Mouse (Mus musculus) v-Abl transformed pro-B cells (cell line): ENCODE results near the gene Pdgfra.

Experiments
- in situ Hi-C, 2 experiments: fragments of 400-800 bp; cut with MboI; formaldehyde crosslinking; loops; one replicate each; pipeline ENCODE4 v1.15.1; 2025; ENCODE audit not compliant: unreplicated experiment in 2 of 2

Pdgfra gene

DNA sequence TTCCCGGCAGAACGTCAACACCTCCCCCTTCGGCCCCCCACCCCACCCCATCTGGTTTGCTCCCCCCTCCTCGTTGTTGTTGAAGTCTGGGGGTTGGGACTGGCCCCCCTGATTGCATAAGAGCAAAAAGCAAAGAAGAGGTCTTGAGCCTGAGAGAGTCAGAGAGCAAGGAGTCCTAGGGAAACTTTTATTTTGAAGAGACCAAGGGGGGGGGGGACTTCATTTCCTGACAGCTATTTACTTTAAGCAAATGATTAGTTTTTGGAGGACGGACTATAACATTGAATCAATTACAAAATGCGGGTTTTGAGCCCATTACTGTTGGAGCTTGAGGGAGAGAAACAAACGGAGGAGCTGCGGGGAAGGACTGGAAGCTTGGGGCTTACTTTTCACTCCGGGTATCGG, at the start of gene Pdgfra:
Pdgfra (plus strand) TSS at position 272 of the 405 bp plus-strand sequence.
- in situ Hi-C loops, result loop anchor here (10.0 to 25.0 kb wide), 7 partner anchors 515 to 1717 kb away; partner anchors contain the start of genes Lrrc66 (in 1 of the 2) and Sgcb (in 1 of the 2)

GRCm38 (mm10) chr5:75106511-75106910, 45.6 kb upstream of the Pdgfra start:
- in situ Hi-C loops, result no loop called here

DNA sequence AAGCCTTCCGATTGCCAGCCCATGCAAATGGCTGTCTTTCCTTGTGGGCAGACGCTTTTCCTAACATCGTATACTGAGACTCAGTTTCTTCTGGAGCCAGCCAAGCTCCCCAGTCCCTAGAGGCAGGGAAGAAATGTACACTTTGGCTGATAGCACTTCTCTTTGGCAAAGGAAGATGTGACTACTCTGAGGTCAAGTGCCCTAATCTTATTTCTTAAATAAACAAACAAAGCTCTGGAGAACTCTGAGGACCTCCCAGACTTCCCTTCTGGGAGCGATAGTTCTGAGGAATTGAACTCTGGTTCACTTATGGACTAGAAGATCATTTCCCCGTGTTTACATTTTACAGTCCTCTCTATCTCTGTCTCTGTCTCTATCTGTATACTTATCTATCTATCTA, 42.7 kb upstream of the Pdgfra start:
- in situ Hi-C loops, result no loop called here

DNA sequence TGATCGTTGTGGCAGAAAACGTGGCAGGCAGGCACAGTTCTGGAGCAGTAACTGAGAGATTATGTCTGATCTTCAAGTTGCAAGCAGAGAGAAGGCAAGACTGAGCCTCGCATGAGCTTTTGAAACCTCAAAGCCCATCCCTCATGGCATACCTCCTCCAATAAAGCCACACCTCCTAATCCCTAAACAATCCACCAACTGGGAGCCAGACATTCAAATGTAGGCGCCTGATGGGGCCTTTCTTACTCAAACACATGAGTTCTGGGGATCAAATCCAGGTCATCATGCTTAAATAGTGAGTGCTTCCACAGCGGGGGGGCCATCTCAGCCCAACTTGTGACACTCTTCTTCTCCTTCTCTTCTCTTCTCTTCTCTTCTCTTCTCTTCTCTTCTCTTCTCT, 40.3 kb upstream of the Pdgfra start:
- in situ Hi-C loops, result no loop called here

DNA sequence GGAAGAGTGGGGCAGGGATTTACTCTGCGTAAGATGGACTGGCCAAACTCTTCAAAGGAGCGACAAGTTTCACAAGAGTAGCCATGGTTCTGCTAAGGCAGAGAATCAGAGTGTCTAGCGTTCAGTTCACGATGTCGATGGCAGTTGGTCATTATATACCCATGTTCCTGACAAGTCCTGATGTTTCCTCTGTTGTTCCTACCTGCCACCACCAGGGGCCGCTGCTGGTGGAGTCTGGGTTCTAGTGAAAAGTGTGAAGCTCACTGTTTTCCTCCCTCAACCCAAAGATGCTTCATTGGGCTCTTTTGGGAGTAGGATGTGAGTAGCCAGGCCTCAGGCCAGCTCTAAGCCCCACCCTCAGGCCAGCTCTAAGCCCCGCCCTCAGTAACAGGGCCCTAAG, 33.3 kb upstream of the Pdgfra start:
- in situ Hi-C loops, result no loop called here

GRCm38 (mm10) chr5:75121646-75122045, 30.4 kb upstream of the Pdgfra start:
- in situ Hi-C loops, result no loop called here

- in situ Hi-C loops, result no loop called here
These were observed 17.4 kb upstream of the Pdgfra start for GRCm38 (mm10) chr5:75134681-75135080.

GRCm38 (mm10) chr5:75143092-75143491, 9.0 kb upstream of the Pdgfra start:
- in situ Hi-C loops, result loop anchor here (5.0 to 10.0 kb wide), 2 partner anchors 181 to 348 kb away; no protein-coding TSS in a partner anchor

- in situ Hi-C loops, result loop anchor here (5.0 to 10.0 kb wide), 2 partner anchors 181 to 349 kb away; no protein-coding TSS in a partner anchor
These were observed 8.3 kb upstream of the Pdgfra start for GRCm38 (mm10) chr5:75143767-75144166.

DNA sequence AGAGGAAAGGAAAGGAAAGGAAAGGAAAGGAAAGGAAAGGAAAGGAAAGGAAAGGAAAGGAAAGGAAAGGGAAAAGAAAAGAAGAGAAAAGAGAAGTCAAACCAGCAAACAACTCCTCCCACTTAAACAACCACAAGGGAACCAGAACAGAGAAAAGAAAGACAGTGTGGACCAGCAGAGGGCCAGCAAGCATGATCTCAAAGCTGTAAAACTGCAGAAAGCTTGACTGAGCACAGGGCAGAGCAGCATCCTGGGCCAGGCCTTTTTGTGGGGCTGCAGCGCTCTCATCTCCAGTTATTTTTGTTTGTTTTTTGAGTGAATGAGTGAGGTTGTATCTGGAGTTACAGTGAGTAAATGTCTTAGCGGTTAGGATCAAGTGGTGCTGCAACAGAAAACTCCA, 6.8 kb upstream of the Pdgfra start:
- in situ Hi-C loops, result loop anchor here (5.0 to 10.0 kb wide), 5 partner anchors 183 to 1208 kb away; no protein-coding TSS in a partner anchor

- in situ Hi-C loops, result loop anchor here (5.0 to 10.0 kb wide), 5 partner anchors 184 to 1209 kb away; no protein-coding TSS in a partner anchor
These were observed 5.6 kb upstream of the Pdgfra start for GRCm38 (mm10) chr5:75146469-75146868.

DNA sequence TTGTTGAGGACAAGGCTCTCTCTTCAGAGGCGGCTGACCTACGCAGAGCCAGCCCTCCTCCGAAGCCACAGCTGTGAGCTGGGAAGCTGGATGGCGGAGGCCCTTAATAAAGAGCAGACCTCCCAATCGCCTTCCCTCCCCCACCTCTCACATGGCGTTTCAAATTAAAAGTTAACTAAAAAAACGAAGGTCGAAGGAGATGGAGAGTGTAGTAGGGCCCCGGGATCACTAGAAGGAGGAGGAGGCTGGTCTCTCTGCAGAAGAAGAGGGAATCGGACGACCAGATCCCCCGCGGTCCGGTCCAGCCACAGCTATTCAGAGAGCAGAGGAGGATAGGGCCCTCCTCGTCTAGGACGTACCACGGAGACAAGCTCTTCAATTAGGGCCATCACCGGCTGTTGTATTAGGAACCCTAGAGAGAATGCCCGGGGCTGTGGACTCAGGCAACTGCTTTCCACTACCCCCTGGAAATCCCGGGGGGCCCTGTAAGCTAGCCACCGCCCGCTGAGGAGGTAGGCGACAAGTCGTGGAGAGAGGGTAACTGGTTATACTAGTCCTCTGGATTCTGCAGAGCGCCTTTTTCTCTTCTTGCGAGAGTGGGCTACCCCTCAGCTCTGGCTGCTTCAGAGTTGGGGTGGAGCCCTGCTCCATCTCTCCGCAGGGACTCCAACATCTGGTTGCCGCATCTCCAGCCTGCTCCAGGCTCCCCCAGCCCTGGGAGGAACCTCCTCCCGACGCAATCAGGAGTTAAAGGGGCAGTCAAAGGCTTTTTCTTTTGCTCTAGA, 3.6 kb upstream of the Pdgfra start:
- in situ Hi-C loops, result loop anchor here (5.0 to 10.0 kb wide), 5 partner anchors 186 to 1211 kb away; no protein-coding TSS in a partner anchor

DNA sequence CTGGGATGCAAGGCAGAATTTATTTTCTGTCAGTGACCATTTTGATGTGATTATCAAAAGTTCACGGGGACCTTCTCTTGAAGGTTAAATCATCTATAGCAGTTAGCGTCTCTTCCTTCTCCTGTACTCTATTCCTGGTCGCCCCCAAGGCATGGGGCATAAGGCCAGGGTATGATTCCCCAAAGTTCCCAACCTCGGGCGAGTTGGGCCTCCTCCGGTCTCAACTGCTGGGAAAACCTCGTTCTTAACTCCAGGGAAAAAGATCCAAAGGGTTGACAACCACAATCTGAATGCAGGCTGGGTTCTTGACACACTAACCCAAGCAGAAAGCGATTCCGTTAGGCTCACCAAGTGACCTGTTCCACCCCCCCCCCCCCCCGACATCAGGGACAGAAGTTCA, 2.7 kb upstream of the Pdgfra start:
- in situ Hi-C loops, result loop anchor here (5.0 to 10.0 kb wide), 5 partner anchors 187 to 1212 kb away; no protein-coding TSS in a partner anchor

- in situ Hi-C loops, result loop anchor here (5.0 to 25.0 kb wide), 12 partner anchors 188 to 1715 kb away; partner anchors contain the start of genes Lrrc66 (in 1 of the 2) and Sgcb (in 1 of the 2)
These were observed 2.2 kb upstream of the Pdgfra start for GRCm38 (mm10) chr5:75149880-75150279.

DNA sequence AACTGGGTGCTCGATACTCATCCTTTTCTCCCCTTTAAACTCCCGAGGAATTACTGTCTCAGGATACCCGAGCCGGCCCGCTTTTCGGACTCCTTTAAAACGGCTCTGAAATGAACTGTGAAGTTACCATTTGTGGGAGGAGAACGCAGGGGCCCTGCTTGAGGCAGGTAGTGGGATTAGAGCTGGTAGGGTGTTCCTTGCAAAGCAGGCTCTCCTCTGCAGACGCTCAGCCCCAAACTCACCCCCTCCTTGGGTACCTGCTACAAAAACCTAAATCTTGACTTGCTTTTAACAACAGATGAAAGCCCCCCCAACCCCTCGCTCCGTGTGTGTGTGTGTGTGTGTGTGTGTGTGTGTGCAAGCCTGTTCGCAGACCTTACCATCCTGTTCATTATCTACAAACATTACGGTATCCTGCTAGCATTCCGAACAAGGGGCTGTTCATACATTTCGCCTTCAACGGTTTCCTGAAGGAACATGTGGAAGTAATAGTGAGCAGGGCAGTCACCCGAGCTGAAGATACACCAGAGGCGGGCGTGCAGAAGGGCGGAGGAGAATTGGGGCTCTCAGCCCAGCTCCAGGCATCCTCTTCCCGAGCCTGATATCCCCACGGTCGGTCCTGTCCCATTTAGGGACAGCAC, 1.6 kb upstream of the Pdgfra start:
- in situ Hi-C loops, result loop anchor here (10.0 to 25.0 kb wide), 7 partner anchors 513 to 1716 kb away; partner anchors contain the start of genes Lrrc66 (in 1 of the 2) and Sgcb (in 1 of the 2)

- in situ Hi-C loops, result loop anchor here (10.0 to 25.0 kb wide), 7 partner anchors 514 to 1717 kb away; partner anchors contain the start of genes Lrrc66 (in 1 of the 2) and Sgcb (in 1 of the 2)
These were observed 769 bp upstream of the Pdgfra start for GRCm38 (mm10) chr5:75151146-75151900.

DNA sequence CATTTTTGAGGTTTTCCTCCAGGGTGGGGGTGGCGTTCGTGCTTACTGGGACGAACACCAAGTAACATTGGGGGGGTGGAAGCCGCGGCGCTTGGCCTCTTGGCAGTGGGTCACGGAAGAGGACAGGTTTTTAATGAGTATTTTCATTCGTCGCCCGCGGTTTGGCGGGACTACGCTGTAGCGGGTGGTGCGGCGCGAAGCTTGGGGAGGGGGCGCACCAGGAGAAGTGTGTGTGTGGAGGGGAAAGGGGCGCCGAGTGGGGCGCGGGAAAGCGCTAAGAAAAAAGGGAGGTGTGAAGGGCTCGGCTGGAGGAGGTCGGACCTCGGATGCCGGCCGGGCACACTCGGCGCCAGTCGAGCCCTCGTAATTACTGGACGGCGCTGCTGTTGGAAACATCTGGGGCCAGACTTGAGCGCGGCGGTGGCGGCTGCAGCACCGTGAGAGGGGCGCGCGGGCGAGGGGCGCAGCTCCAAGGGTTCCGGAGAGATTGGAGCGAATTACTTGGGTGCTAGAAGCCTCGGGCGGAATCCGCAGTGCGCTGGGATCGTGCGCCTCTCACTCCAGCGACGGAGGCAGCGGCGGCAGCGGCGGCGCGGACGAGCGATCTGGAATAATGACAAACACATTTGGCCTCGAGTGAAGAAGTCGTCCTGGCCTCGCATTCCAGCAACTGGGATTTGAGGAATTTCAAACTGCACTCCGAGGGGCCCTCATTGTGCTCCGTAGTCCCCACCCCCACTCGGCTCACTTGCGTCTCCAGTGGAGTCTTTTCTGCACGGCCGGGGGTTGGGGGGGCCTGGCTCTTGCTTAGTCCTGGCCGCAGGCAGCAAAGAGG, 916 bp downstream of the Pdgfra start:
- in situ Hi-C loops, result loop anchor here (10.0 to 25.0 kb wide), 7 partner anchors 516 to 1718 kb away; partner anchors contain the start of genes Lrrc66 (in 1 of the 2) and Sgcb (in 1 of the 2)

- in situ Hi-C loops, result loop anchor here (10.0 to 25.0 kb wide), 7 partner anchors 516 to 1719 kb away; partner anchors contain the start of genes Lrrc66 (in 1 of the 2) and Sgcb (in 1 of the 2)
These were observed 1.5 kb downstream of the Pdgfra start for GRCm38 (mm10) chr5:75153626-75153960.

DNA sequence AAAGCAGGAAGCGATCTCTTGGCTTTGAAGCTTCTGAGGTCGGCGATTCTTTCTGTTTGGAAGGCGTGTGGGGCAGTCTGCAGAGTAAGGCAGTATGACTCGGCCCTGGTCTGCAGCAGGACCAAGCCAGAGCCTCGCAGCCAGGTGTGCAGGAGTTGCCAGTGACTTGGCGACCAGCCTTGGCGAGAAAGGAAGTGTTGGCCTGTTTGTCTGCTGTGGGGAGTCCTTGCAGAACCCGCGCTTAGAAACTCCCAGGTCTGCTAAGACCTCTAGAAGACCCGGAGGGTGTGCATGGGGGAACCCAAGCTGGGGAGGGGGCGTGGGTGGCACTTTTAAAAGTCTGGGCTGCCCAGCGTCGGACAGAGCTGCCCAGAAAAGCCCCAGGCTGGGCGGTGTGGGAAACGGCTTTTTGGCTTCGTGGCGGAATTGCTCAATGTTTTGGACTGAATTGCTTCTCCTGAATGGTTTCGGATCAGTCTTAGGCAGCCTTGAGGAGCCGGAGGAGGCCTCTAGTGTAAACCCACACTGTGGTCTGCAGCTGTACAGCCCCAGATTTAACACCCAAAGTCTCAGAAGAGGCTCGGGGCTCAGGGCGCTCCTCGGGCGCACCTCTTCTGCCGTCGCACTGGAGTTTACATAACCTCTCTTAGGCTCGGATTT, 2.0 kb downstream of the Pdgfra start:
- in situ Hi-C loops, result loop anchor here (10.0 to 25.0 kb wide), 7 partner anchors 517 to 1719 kb away; partner anchors contain the start of genes Lrrc66 (in 1 of the 2) and Sgcb (in 1 of the 2)
